Mouse (Mus musculus) cortical plate, adult 2 months (tissue): Measurements from ENCODE around the gene Rpl3l.
A peak's percentile ranks its signal among the peaks of the same experiment; 100 is the strongest.

Source experiments
- CTCF ChIP-seq: fragments of 200-500 bp; IDR thresholded peaks from 2 replicates; pipeline ENCODE4 v1.5.1; 2011; ENCODE audit warnings: mild to moderate bottlenecking, control low read depth, low read length; ENCODE audit not compliant: insufficient read depth; ENCODE audit errors: extremely low read depth
- POLR2A ChIP-seq: fragments of 200-500 bp; IDR thresholded peaks from 2 replicates; pipeline ENCODE4 v1.6.1; 2011; ENCODE audit warnings: mild to moderate bottlenecking, low read length, control low read depth; ENCODE audit not compliant: insufficient read depth; ENCODE audit errors: extremely low read depth

DNA sequence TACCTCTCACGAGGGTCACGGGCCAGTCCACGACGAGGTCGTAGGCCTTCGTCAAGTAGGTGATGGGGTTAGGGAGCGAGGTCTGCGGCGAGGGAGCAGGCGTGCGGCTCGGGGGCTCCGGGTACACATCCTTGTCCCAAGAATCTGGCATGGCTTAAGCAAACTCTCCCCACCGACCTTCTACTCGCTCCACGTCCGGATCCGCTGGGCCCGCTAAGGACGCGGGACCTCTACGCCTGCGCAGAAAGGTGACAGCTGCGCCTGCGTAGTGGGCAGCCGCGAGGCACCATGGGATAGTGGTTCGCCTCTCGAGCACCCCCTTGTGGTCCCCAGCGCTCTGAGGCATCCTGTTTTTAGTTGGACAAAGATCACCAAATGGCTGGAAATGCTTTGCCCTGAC lies 3.4 kb upstream of the Rpl3l start, which contains the start of gene Ndufb10:
- peak; percentile 95 for TF ChIP-seq CTCF
- TF ChIP-seq POLR2A, result peak; percentile 95
